Mouse (Mus musculus): ENCODE results near the gene Sit1. TPM values are rescaled to one million over a fixed set of nuclear protein-coding genes. Genes with fewer than 3 reads are reported as not detected.
"Not testable (repeated sequence)": the region's sequence is repeated elsewhere in the genome, so short reads cannot be mapped to it uniquely, and the experiment has no call there.

Gene Sit1
- polyA plus RNA-seq, 1 experiment from 2014 or later: not detected

- Histone ChIP-seq H3K4me1 (ENCODE audit: control insufficient read depth, insufficient read depth, low read depth, low read length) (peaks cover 10% of the 10 kb centered on the region), H3K4me3 (ENCODE audit: low read length) (peak overlapping the region; percentile 74), H3K9ac (ENCODE audit: low read depth, low read length) (peak overlapping the region; percentile 90)
Observed at GRCm38 (mm10) chr4:43493186-43493845, 9.8 kb upstream of the Sit1 start.

GRCm38 (mm10) chr4:43492821-43493185 lies 9.3 kb upstream of the Sit1 start, which contains the start of gene Ccdc107:
Gene Ccdc107 (plus strand): TSS chr4:43492900.
- peak within 1 kb of the TSS; percentile 74 for H3K4me2 ChIP-seq (ENCODE audit: low read length)
- H3K4me3 ChIP-seq (ENCODE audit: low read length): peak within 1 kb of the TSS; percentile 74
- ATAC-seq: peak; percentile 98
- H3K9me3 ChIP-seq (ENCODE audit: control insufficient read depth, low read length): no peaks in the 10 kb centered on the region
- H3K27me3 ChIP-seq (replicated peaks; ENCODE audit: control insufficient read depth, insufficient read depth, low read length): no peaks in the 10 kb centered on the region
- peak within 1 kb of the TSS; percentile 90 for H3K9ac ChIP-seq (ENCODE audit: low read depth, low read length)
- peaks cover 10% of the 10 kb centered on the region for H3K4me1 ChIP-seq (ENCODE audit: control insufficient read depth, insufficient read depth, low read depth, low read length)
- no peaks in the 10 kb centered on the region for H3K36me3 ChIP-seq (ENCODE audit: control insufficient read depth, insufficient read depth, low read length)
- H3K27ac ChIP-seq (ENCODE audit: low read depth, low read length): peak within 1 kb of the TSS; percentile 94
- under 1% methylated on average over 25 of the region's 25 CpGs for WGBS

More at GRCm38 (mm10) chr4:43493186-43493845, 9.8 kb upstream of the Sit1 start:
- H3K36me3 ChIP-seq (ENCODE audit: control insufficient read depth, insufficient read depth, low read length): no peaks in the 10 kb centered on the region
- H3K9me3 ChIP-seq (ENCODE audit: control insufficient read depth, low read length): no peaks in the 10 kb centered on the region
- WGBS: under 1% methylated on average over 47 of the region's 47 CpGs
- peak overlapping the region; percentile 74 for H3K4me2 ChIP-seq (ENCODE audit: low read length)
- no peaks in the 10 kb centered on the region for H3K27me3 ChIP-seq (replicated peaks; ENCODE audit: control insufficient read depth, insufficient read depth, low read length)
- peak overlapping the region; percentile 94 for H3K27ac ChIP-seq (ENCODE audit: low read depth, low read length)
- peak; percentile 88 for ATAC-seq

- WGBS: 43% methylated on average over 12 of the region's 12 CpGs
- Histone ChIP-seq H3K9me3 (ENCODE audit: control insufficient read depth, low read length) (no peaks in the 10 kb centered on the region), H3K9ac (ENCODE audit: low read depth, low read length) (peak overlapping the region; percentile 43; the same call in 1 of the 2 replicates), H3K27me3 (replicated peaks; ENCODE audit: control insufficient read depth, insufficient read depth, low read length) (no peaks in the 10 kb centered on the region), H3K36me3 (ENCODE audit: control insufficient read depth, insufficient read depth, low read length) (no peaks in the 10 kb centered on the region), H3K4me1 (ENCODE audit: control insufficient read depth, insufficient read depth, low read depth, low read length) (peaks cover 10% of the 10 kb centered on the region), H3K27ac (ENCODE audit: low read depth, low read length) (peak overlapping the region; percentile 94), H3K4me2 (ENCODE audit: low read length) (peak overlapping the region; percentile 74), H3K4me3 (ENCODE audit: low read length) (peak overlapping the region; percentile 74)
- no peak for ATAC-seq
Observed at GRCm38 (mm10) chr4:43492101-43492820, 8.7 kb upstream of the Sit1 start.

- Histone ChIP-seq H3K36me3 (ENCODE audit: control insufficient read depth, insufficient read depth, low read length) (no peaks in the 10 kb centered on the region), H3K27ac (ENCODE audit: low read depth, low read length) (no peak overlapping the region), H3K9me3 (ENCODE audit: control insufficient read depth, low read length) (no peaks in the 10 kb centered on the region), H3K4me1 (ENCODE audit: control insufficient read depth, insufficient read depth, low read depth, low read length) (peaks cover 10% of the 10 kb centered on the region), H3K4me2 (ENCODE audit: low read length) (no peak overlapping the region), H3K4me3 (ENCODE audit: low read length) (no peak overlapping the region), H3K27me3 (replicated peaks; ENCODE audit: control insufficient read depth, insufficient read depth, low read length) (no peaks in the 10 kb centered on the region), H3K9ac (ENCODE audit: low read depth, low read length) (no peak overlapping the region)
- no peak for ATAC-seq
- WGBS: 87% methylated on average over 5 of the region's 5 CpGs
Observed at GRCm38 (mm10) chr4:43490801-43491200, 7.3 kb upstream of the Sit1 start.

- H3K9ac ChIP-seq (ENCODE audit: low read depth, low read length): no peak overlapping the region
- H3K4me1 ChIP-seq (ENCODE audit: control insufficient read depth, insufficient read depth, low read depth, low read length): peaks cover 6% of the 10 kb centered on the region
- no peak for ATAC-seq
- no peaks in the 10 kb centered on the region for H3K9me3 ChIP-seq (ENCODE audit: control insufficient read depth, low read length)
- H3K27ac ChIP-seq (ENCODE audit: low read depth, low read length): no peak overlapping the region
- H3K4me3 ChIP-seq (ENCODE audit: low read length): no peak overlapping the region
- H3K36me3 ChIP-seq (ENCODE audit: control insufficient read depth, insufficient read depth, low read length): no peaks in the 10 kb centered on the region
- WGBS: 94% methylated on average over 3 of the region's 3 CpGs
- H3K27me3 ChIP-seq (replicated peaks; ENCODE audit: control insufficient read depth, insufficient read depth, low read length): no peaks in the 10 kb centered on the region
- no peak overlapping the region for H3K4me2 ChIP-seq (ENCODE audit: low read length)
Observed at GRCm38 (mm10) chr4:43489611-43490010, 6.1 kb upstream of the Sit1 start.

- not testable (repeated sequence) for H3K27ac ChIP-seq (ENCODE audit: low read depth, low read length); H3K9me3 ChIP-seq (ENCODE audit: control insufficient read depth, low read length); H3K9ac ChIP-seq (ENCODE audit: low read depth, low read length); H3K4me2 ChIP-seq (ENCODE audit: low read length); H3K36me3 ChIP-seq (ENCODE audit: control insufficient read depth, insufficient read depth, low read length); H3K4me3 ChIP-seq (ENCODE audit: low read length); H3K27me3 ChIP-seq (replicated peaks; ENCODE audit: control insufficient read depth, insufficient read depth, low read length); H3K4me1 ChIP-seq (ENCODE audit: control insufficient read depth, insufficient read depth, low read depth, low read length); ATAC-seq
- whole genome bisulfite sequencing: 88% methylated on average over 5 of the region's 5 CpGs
Observed at GRCm38 (mm10) chr4:43485666-43486065, 2.1 kb upstream of the Sit1 start.

GRCm38 (mm10) chr4:43482591-43482990 lies 943 bp downstream of the Sit1 start:
- Histone ChIP-seq H3K27ac (ENCODE audit: low read depth, low read length) (no peak overlapping the region), H3K4me3 (ENCODE audit: low read length) (no peak overlapping the region), H3K9ac (ENCODE audit: low read depth, low read length) (no peak overlapping the region), H3K27me3 (replicated peaks; ENCODE audit: control insufficient read depth, insufficient read depth, low read length) (no peaks in the 10 kb centered on the region), H3K36me3 (ENCODE audit: control insufficient read depth, insufficient read depth, low read length) (no peaks in the 10 kb centered on the region), H3K4me1 (ENCODE audit: control insufficient read depth, insufficient read depth, low read depth, low read length) (peaks cover 3% of the 10 kb centered on the region), H3K9me3 (ENCODE audit: control insufficient read depth, low read length) (no peaks in the 10 kb centered on the region), H3K4me2 (ENCODE audit: low read length) (no peak overlapping the region)
- WGBS: 73% methylated on average over 10 of the region's 10 CpGs
- no peak for ATAC-seq

- ATAC-seq: no peak
- Histone ChIP-seq H3K4me3 (ENCODE audit: low read length) (no peak overlapping the region), H3K9me3 (ENCODE audit: control insufficient read depth, low read length) (no peaks in the 10 kb centered on the region), H3K4me1 (ENCODE audit: control insufficient read depth, insufficient read depth, low read depth, low read length) (peaks cover 3% of the 10 kb centered on the region), H3K36me3 (ENCODE audit: control insufficient read depth, insufficient read depth, low read length) (no peaks in the 10 kb centered on the region), H3K27me3 (replicated peaks; ENCODE audit: control insufficient read depth, insufficient read depth, low read length) (no peaks in the 10 kb centered on the region), H3K27ac (ENCODE audit: low read depth, low read length) (no peak overlapping the region), H3K4me2 (ENCODE audit: low read length) (no peak overlapping the region), H3K9ac (ENCODE audit: low read depth, low read length) (no peak overlapping the region)
- WGBS: 76% methylated on average over 7 of the region's 7 CpGs
Observed at GRCm38 (mm10) chr4:43481894-43482456, 1.6 kb downstream of the Sit1 start.

- Histone ChIP-seq H3K9ac (ENCODE audit: low read depth, low read length) (no peak overlapping the region), H3K27ac (ENCODE audit: low read depth, low read length) (no peak overlapping the region), H3K4me2 (ENCODE audit: low read length) (no peak overlapping the region), H3K27me3 (replicated peaks; ENCODE audit: control insufficient read depth, insufficient read depth, low read length) (no peaks in the 10 kb centered on the region), H3K4me3 (ENCODE audit: low read length) (no peak overlapping the region), H3K9me3 (ENCODE audit: control insufficient read depth, low read length) (no peaks in the 10 kb centered on the region), H3K36me3 (ENCODE audit: control insufficient read depth, insufficient read depth, low read length) (no peaks in the 10 kb centered on the region), H3K4me1 (ENCODE audit: control insufficient read depth, insufficient read depth, low read depth, low read length) (peaks cover 3% of the 10 kb centered on the region)
- ATAC-seq: no peak
- WGBS: 93% methylated on average over 5 of the region's 5 CpGs
Observed at GRCm38 (mm10) chr4:43480985-43481384, 2.5 kb downstream of the Sit1 start.

All from hindbrain, embryonic 16.5 days (tissue).